Comparison of ENCODE assay signal across 8 mouse cellular contexts in the genomic region with DNA sequence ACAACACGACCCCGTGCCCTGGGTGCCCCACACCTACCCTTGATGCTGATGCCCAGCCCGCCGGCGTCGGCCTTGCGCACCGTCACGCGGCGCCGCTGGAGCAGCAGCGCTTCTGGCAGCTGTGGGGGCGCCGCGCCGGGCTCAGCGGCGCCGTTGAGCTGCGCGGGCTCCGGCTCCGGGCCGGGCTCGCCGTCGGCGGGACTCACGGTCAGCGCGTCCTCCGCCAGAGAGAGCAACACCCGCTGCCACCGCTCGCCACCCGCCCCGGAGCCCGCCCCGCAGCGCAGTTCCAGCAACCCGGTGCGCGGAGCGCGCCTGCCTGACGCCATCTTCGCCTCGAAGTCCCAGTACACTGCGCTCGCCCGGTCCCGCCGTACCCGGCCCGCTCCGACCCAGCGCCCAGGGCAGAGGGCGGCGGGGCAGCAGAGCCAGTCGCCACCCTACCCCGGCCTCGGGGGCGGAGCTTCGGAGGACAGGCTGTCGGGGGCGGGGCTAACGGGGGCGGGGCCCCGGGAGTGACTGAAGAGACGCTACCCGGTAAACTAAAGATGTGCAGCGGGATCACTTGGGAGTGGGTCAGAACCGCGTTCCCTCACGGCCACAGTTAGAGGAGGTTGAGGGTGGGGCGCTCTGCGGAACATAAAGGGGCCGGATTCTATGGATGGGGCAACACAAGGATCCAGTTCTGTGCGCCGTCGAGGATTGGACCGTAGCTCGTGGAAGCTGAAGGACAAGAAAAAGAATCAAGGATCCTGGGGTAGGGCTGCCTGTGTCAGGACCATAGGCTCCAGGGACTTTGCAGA. TPM values are rescaled to one million over a fixed set of nuclear protein-coding genes. Genes with fewer than 3 reads are reported as not detected.
A peak's percentile ranks its signal among the peaks of the same experiment; 100 is the strongest.
DNase-seq lines count a peak whose midpoint lies in the region; ATAC-seq and TF ChIP-seq lines count a peak whose summit lies in the region.

TSS of gene Snta1 (minus strand) at position 457 of the 803 bp plus-strand sequence.

- H3K36me3 ChIP-seq in E14TG2a.4 (ENCODE audit: insufficient read depth, low read length) = peaks cover 23% of the 10 kb centered on the region
- H3K36me3 ChIP-seq in forebrain, embryonic 13.5 days (ENCODE audit: poor library complexity, severe bottlenecking) = no peaks in the 10 kb centered on the region
- no peaks in the 10 kb centered on the region for H3K36me3 ChIP-seq in heart, embryonic 16.5 days (ENCODE audit: control insufficient read depth, insufficient read depth)
- no peaks in the 10 kb centered on the region for H3K36me3 ChIP-seq in liver, embryonic 15.5 days (replicated peaks)
- no peaks in the 10 kb centered on the region for H3K36me3 ChIP-seq in stomach, embryonic 14.5 days (ENCODE audit: control insufficient read depth, insufficient read depth, low read length)

- peak within 1 kb of the TSS; percentile 87 for H3K4me3 ChIP-seq in E14TG2a.4 (replicated peaks; ENCODE audit: low read length)
- H3K4me3 ChIP-seq in forebrain, embryonic 13.5 days = peak within 1 kb of the TSS; percentile 68
- peak within 1 kb of the TSS; percentile 78 for H3K4me3 ChIP-seq in heart, embryonic 16.5 days (ENCODE audit: low read length)
- H3K4me3 ChIP-seq in liver, embryonic 15.5 days (replicated peaks) = peak within 1 kb of the TSS; percentile 67
- H3K4me3 ChIP-seq in stomach, embryonic 14.5 days (ENCODE audit: low read depth, low read length) = peak within 1 kb of the TSS; percentile 58

- peak; percentile 88 for ATAC-seq in forebrain, embryonic 13.5 days
- peak; percentile 82 for ATAC-seq in heart, embryonic 16.5 days (replicated peaks; ENCODE audit: extremely low read depth, insufficient read depth, low FRiP score)
- ATAC-seq in liver, embryonic 15.5 days (ENCODE audit: insufficient read depth) = peak; percentile 88
- ATAC-seq in stomach, embryonic 14.5 days (ENCODE audit: insufficient number of reproducible peaks, insufficient read depth, low FRiP score, low read depth) = peak; percentile 84

- 2% methylated on average over 68 of the region's 84 CpGs for WGBS in forebrain, embryonic 13.5 days
- 2% methylated on average over 75 of the region's 84 CpGs for WGBS in heart, embryonic 16.5 days
- 3% methylated on average over 83 of the region's 84 CpGs for WGBS in liver, embryonic 15.5 days (ENCODE audit: insufficient replicate concordance)
- WGBS in stomach, embryonic 14.5 days = 1% methylated on average over 74 of the region's 84 CpGs

- peak within 1 kb of the TSS; percentile 72 for H3K9ac ChIP-seq in forebrain, embryonic 13.5 days
- peak within 1 kb of the TSS; percentile 93 for H3K9ac ChIP-seq in heart, embryonic 16.5 days (ENCODE audit: low read length)
- H3K9ac ChIP-seq in liver, embryonic 15.5 days = peak within 1 kb of the TSS; percentile 57
- peak within 1 kb of the TSS; percentile 26 for H3K9ac ChIP-seq in stomach, embryonic 14.5 days (replicated peaks; ENCODE audit: low read depth, low read length)

- no peak within 1 kb of the TSS for H3K27ac ChIP-seq in forebrain, embryonic 13.5 days
- peak within 1 kb of the TSS; percentile 87 for H3K27ac ChIP-seq in heart, embryonic 16.5 days (ENCODE audit: low read length)
- no peak within 1 kb of the TSS for H3K27ac ChIP-seq in liver, embryonic 15.5 days (replicated peaks)
- no peak within 1 kb of the TSS for H3K27ac ChIP-seq in stomach, embryonic 14.5 days (ENCODE audit: low read length)

- H3K4me1 ChIP-seq in E14TG2a.4 (replicated peaks; ENCODE audit: low read depth, low read length) = peaks cover 8% of the 10 kb centered on the region
- H3K4me1 ChIP-seq in forebrain, embryonic 13.5 days = peaks cover 24% of the 10 kb centered on the region
- H3K4me1 ChIP-seq in heart, embryonic 16.5 days (ENCODE audit: control insufficient read depth, insufficient read depth, low read length) = peaks cover 47% of the 10 kb centered on the region
- H3K4me1 ChIP-seq in liver, embryonic 15.5 days (replicated peaks) = peaks cover 16% of the 10 kb centered on the region
- peaks cover 4% of the 10 kb centered on the region; the same call in 1 of the 2 replicates for H3K4me1 ChIP-seq in stomach, embryonic 14.5 days (ENCODE audit: control insufficient read depth, insufficient read depth, low read length)

- H3K9me3 ChIP-seq in E14TG2a.4 (ENCODE audit: low read length) = peaks cover 16% of the 10 kb centered on the region
- no peaks in the 10 kb centered on the region for H3K9me3 ChIP-seq in forebrain, embryonic 13.5 days (replicated peaks)
- no peaks in the 10 kb centered on the region for H3K9me3 ChIP-seq in heart, embryonic 16.5 days (replicated peaks; ENCODE audit: control insufficient read depth, low read length)
- H3K9me3 ChIP-seq in liver, embryonic 15.5 days (replicated peaks) = no peaks in the 10 kb centered on the region
- no peaks in the 10 kb centered on the region for H3K9me3 ChIP-seq in stomach, embryonic 14.5 days (ENCODE audit: control insufficient read depth, low read depth, low read length)

- H3K27me3 ChIP-seq in E14TG2a.4 (ENCODE audit: insufficient read depth, low read length) = no peaks in the 10 kb centered on the region
- H3K27me3 ChIP-seq in forebrain, embryonic 13.5 days = peaks cover 17% of the 10 kb centered on the region
- no peaks in the 10 kb centered on the region for H3K27me3 ChIP-seq in heart, embryonic 16.5 days (ENCODE audit: control insufficient read depth, insufficient read depth, low read length)
- peaks cover 53% of the 10 kb centered on the region for H3K27me3 ChIP-seq in liver, embryonic 15.5 days
- H3K27me3 ChIP-seq in stomach, embryonic 14.5 days (ENCODE audit: control insufficient read depth, insufficient read depth, low read length) = no peaks in the 10 kb centered on the region

- DNase-seq in cerebellum, adult 11 months = peak; percentile 79
- DNase-seq in kidney, postnatal 25 days = peak; percentile 93 to 97
- DNase-seq in neural tube, embryonic 10.5 days (ENCODE audit: extremely low spot score, low spot score) = peak; percentile 79

- TF ChIP-seq CTCF in E14TG2a.4 (conservative IDR thresholded peaks at IDR 0.05; ENCODE audit: low read length) = no peak

- peak within 1 kb of the TSS; percentile 78 for H3K4me2 ChIP-seq in forebrain, embryonic 13.5 days
- H3K4me2 ChIP-seq in heart, embryonic 16.5 days (ENCODE audit: low read depth, low read length) = peak within 1 kb of the TSS; percentile 75
- peak within 1 kb of the TSS; percentile 93 for H3K4me2 ChIP-seq in liver, embryonic 15.5 days
- H3K4me2 ChIP-seq in stomach, embryonic 14.5 days (replicated peaks; ENCODE audit: low read depth, low read length) = peak within 1 kb of the TSS; percentile 50

RNA-seq across cellular contexts. Expression of gene Snta1, which starts in this region (rescaled TPM):
- 3.8 and 4.1 TPM in 2 replicates for polyA plus RNA-seq in forebrain, embryonic 13.5 days (2015; fragmentation: Nextera tagmentation; extraction: Ambion mirVana)
- polyA plus RNA-seq in heart, embryonic 16.5 days (2015; fragmentation: Nextera tagmentation; extraction: Ambion mirVana) = 57.8 and 61.8 TPM in 2 replicates
- polyA plus RNA-seq in liver, embryonic 15.5 days (2015; fragmentation: Nextera tagmentation; extraction: Ambion mirVana) = 2.9 and 3.4 TPM in 2 replicates
- polyA plus RNA-seq in stomach, embryonic 14.5 days (2014; fragmentation: Nextera tagmentation; extraction: Ambion mirVana) = 2.4 and 3.1 TPM in 2 replicates

Comparison
In these comparisons a context has a peak if more than half of its experiments do, and no peak if none do; other contexts are left out.
1. RNA of gene Snta1 (polyA plus RNA-seq): 57.8 to 61.8 TPM in heart, embryonic 16.5 days; 3.8 to 4.1 TPM in forebrain, embryonic 13.5 days, 2.9 to 3.4 TPM in liver, embryonic 15.5 days and 2.4 to 3.1 TPM in stomach, embryonic 14.5 days; every median in the first group is over 10 times any median in the second.
2. H3K9ac ChIP-seq: peak in every context shown above with its lines; median percentile 93 in heart, embryonic 16.5 days; 72 in forebrain, embryonic 13.5 days; 57 in liver, embryonic 15.5 days; 26 in stomach, embryonic 14.5 days.
3. Peak in every context shown above with its lines, with median percentiles within 50 percentile points of each other: H3K4me3 ChIP-seq, DNase-seq, ATAC-seq and H3K4me2 ChIP-seq.